Mouse (Mus musculus): ENCODE results near the gene Dido1. TPM values are rescaled to one million over a fixed set of nuclear protein-coding genes. Genes with fewer than 3 reads are reported as not detected.

Dido1 gene
- polyA plus RNA-seq, 1 experiment from 2014 or later = 31.5 TPM

- H3K27ac ChIP-seq (ENCODE audit: low read depth, low read length) = no peak overlapping the region
- no peaks in the 10 kb centered on the region for H3K36me3 ChIP-seq (ENCODE audit: control insufficient read depth, insufficient read depth, low read length)
- DNase-seq (ENCODE audit: low spot score) = no peak
- no peak for ATAC-seq (ENCODE audit: insufficient read depth, low FRiP score, low TSS enrichment)
- no peak overlapping the region for H3K4me2 ChIP-seq (ENCODE audit: low read depth)
- 90% methylated on average over 2 of the region's 2 CpGs for WGBS
- H3K4me3 ChIP-seq (ENCODE audit: low read depth, low read length) = no peak overlapping the region
- H3K9ac ChIP-seq (ENCODE audit: low read length) = no peak overlapping the region
- peaks cover 5% of the 10 kb centered on the region; the same call in 1 of the 2 replicates for H3K4me1 ChIP-seq (ENCODE audit: control insufficient read depth, insufficient read depth, low read length)
- H3K9me3 ChIP-seq (ENCODE audit: control insufficient read depth, low read length) = no peaks in the 10 kb centered on the region
- no peaks in the 10 kb centered on the region for H3K27me3 ChIP-seq (ENCODE audit: control insufficient read depth, insufficient read depth, low read length)
Observed at GRCm38 (mm10) chr2:180743321-180743720, 33.5 kb upstream of the Dido1 start.

GRCm38 (mm10) chr2:180742820-180743219 is 33.0 kb upstream of the Dido1 start:
- Histone ChIP-seq H3K4me2 (ENCODE audit: low read depth) (no peak overlapping the region), H3K9me3 (ENCODE audit: control insufficient read depth, low read length) (no peaks in the 10 kb centered on the region), H3K4me1 (ENCODE audit: control insufficient read depth, insufficient read depth, low read length) (peaks cover 5% of the 10 kb centered on the region; the same call in 1 of the 2 replicates), H3K27me3 (ENCODE audit: control insufficient read depth, insufficient read depth, low read length) (no peaks in the 10 kb centered on the region), H3K4me3 (ENCODE audit: low read depth, low read length) (no peak overlapping the region), H3K27ac (ENCODE audit: low read depth, low read length) (no peak overlapping the region), H3K36me3 (ENCODE audit: control insufficient read depth, insufficient read depth, low read length) (no peaks in the 10 kb centered on the region), H3K9ac (ENCODE audit: low read length) (no peak overlapping the region)
- 89% methylated on average over 6 of the region's 6 CpGs for WGBS
- DNase-seq (ENCODE audit: low spot score) (no peak), ATAC-seq (ENCODE audit: insufficient read depth, low FRiP score, low TSS enrichment) (no peak)

- no peak overlapping the region for H3K4me2 ChIP-seq (ENCODE audit: low read depth)
- no peaks in the 10 kb centered on the region for H3K27me3 ChIP-seq (ENCODE audit: control insufficient read depth, insufficient read depth, low read length)
- WGBS = 78% methylated on average over 7 of the region's 7 CpGs
- H3K4me1 ChIP-seq (ENCODE audit: control insufficient read depth, insufficient read depth, low read length) = no peaks in the 10 kb centered on the region
- H3K9me3 ChIP-seq (ENCODE audit: control insufficient read depth, low read length) = no peaks in the 10 kb centered on the region
- DNase-seq (ENCODE audit: low spot score) (peak; percentile 2), ATAC-seq (ENCODE audit: insufficient read depth, low FRiP score, low TSS enrichment) (no peak)
- no peak overlapping the region for H3K27ac ChIP-seq (ENCODE audit: low read depth, low read length)
- H3K4me3 ChIP-seq (ENCODE audit: low read depth, low read length) = no peak overlapping the region
- H3K36me3 ChIP-seq (ENCODE audit: control insufficient read depth, insufficient read depth, low read length) = no peaks in the 10 kb centered on the region
- no peak overlapping the region for H3K9ac ChIP-seq (ENCODE audit: low read length)
Observed at GRCm38 (mm10) chr2:180741421-180741820, 31.6 kb upstream of the Dido1 start.

- H3K36me3 ChIP-seq (ENCODE audit: control insufficient read depth, insufficient read depth, low read length) = no peaks in the 10 kb centered on the region
- H3K9ac ChIP-seq (ENCODE audit: low read length) = no peak overlapping the region
- no peaks in the 10 kb centered on the region for H3K9me3 ChIP-seq (ENCODE audit: control insufficient read depth, low read length)
- no peaks in the 10 kb centered on the region for H3K4me1 ChIP-seq (ENCODE audit: control insufficient read depth, insufficient read depth, low read length)
- no peak overlapping the region for H3K4me3 ChIP-seq (ENCODE audit: low read depth, low read length)
- H3K4me2 ChIP-seq (ENCODE audit: low read depth) = no peak overlapping the region
- DNase-seq (ENCODE audit: low spot score) (no peak), ATAC-seq (ENCODE audit: insufficient read depth, low FRiP score, low TSS enrichment) (no peak)
- 34% methylated on average over 3 of the region's 3 CpGs for WGBS
- H3K27me3 ChIP-seq (ENCODE audit: control insufficient read depth, insufficient read depth, low read length) = no peaks in the 10 kb centered on the region
- no peak overlapping the region for H3K27ac ChIP-seq (ENCODE audit: low read depth, low read length)
Observed at GRCm38 (mm10) chr2:180740349-180740748, 30.6 kb upstream of the Dido1 start.

GRCm38 (mm10) chr2:180737984-180738383 is 28.2 kb upstream of the Dido1 start:
- no peak for DNase-seq (ENCODE audit: low spot score)
- Histone ChIP-seq H3K27me3 (ENCODE audit: control insufficient read depth, insufficient read depth, low read length) (no peaks in the 10 kb centered on the region), H3K4me2 (ENCODE audit: low read depth) (no peak overlapping the region), H3K27ac (ENCODE audit: low read depth, low read length) (no peak overlapping the region), H3K36me3 (ENCODE audit: control insufficient read depth, insufficient read depth, low read length) (no peaks in the 10 kb centered on the region), H3K9me3 (ENCODE audit: control insufficient read depth, low read length) (no peaks in the 10 kb centered on the region), H3K4me1 (ENCODE audit: control insufficient read depth, insufficient read depth, low read length) (no peaks in the 10 kb centered on the region), H3K9ac (ENCODE audit: low read length) (no peak overlapping the region), H3K4me3 (ENCODE audit: low read depth, low read length) (no peak overlapping the region)
- 78% methylated on average over 2 of the region's 2 CpGs for WGBS
- ATAC-seq (ENCODE audit: insufficient read depth, low FRiP score, low TSS enrichment) = no peak

GRCm38 (mm10) chr2:180735232-180735631 is 25.4 kb upstream of the Dido1 start:
- DNase-seq (ENCODE audit: low spot score) (no peak), ATAC-seq (ENCODE audit: insufficient read depth, low FRiP score, low TSS enrichment) (no peak)
- Histone ChIP-seq H3K27me3 (ENCODE audit: control insufficient read depth, insufficient read depth, low read length) (no peaks in the 10 kb centered on the region), H3K9me3 (ENCODE audit: control insufficient read depth, low read length) (no peaks in the 10 kb centered on the region), H3K27ac (ENCODE audit: low read depth, low read length) (no peak overlapping the region), H3K4me1 (ENCODE audit: control insufficient read depth, insufficient read depth, low read length) (no peaks in the 10 kb centered on the region), H3K36me3 (ENCODE audit: control insufficient read depth, insufficient read depth, low read length) (no peaks in the 10 kb centered on the region), H3K4me2 (ENCODE audit: low read depth) (no peak overlapping the region), H3K9ac (ENCODE audit: low read length) (no peak overlapping the region), H3K4me3 (ENCODE audit: low read depth, low read length) (no peak overlapping the region)
- 87% methylated on average over 7 of the region's 7 CpGs for WGBS

GRCm38 (mm10) chr2:180731984-180732383 is 22.2 kb upstream of the Dido1 start:
- Histone ChIP-seq H3K4me3 (ENCODE audit: low read depth, low read length) (no peak overlapping the region), H3K27ac (ENCODE audit: low read depth, low read length) (no peak overlapping the region), H3K9me3 (ENCODE audit: control insufficient read depth, low read length) (no peaks in the 10 kb centered on the region), H3K4me1 (ENCODE audit: control insufficient read depth, insufficient read depth, low read length) (no peaks in the 10 kb centered on the region), H3K9ac (ENCODE audit: low read length) (no peak overlapping the region), H3K36me3 (ENCODE audit: control insufficient read depth, insufficient read depth, low read length) (no peaks in the 10 kb centered on the region), H3K27me3 (ENCODE audit: control insufficient read depth, insufficient read depth, low read length) (no peaks in the 10 kb centered on the region), H3K4me2 (ENCODE audit: low read depth) (no peak overlapping the region)
- no peak for DNase-seq (ENCODE audit: low spot score)
- no peak for ATAC-seq (ENCODE audit: insufficient read depth, low FRiP score, low TSS enrichment)
- WGBS = 67% methylated on average over 6 of the region's 6 CpGs

- no peaks in the 10 kb centered on the region for H3K9me3 ChIP-seq (ENCODE audit: control insufficient read depth, low read length)
- 70% methylated on average over 3 of the region's 3 CpGs for WGBS
- ATAC-seq (ENCODE audit: insufficient read depth, low FRiP score, low TSS enrichment) = no peak
Observed at GRCm38 (mm10) chr2:180731036-180731435, 21.2 kb upstream of the Dido1 start.

GRCm38 (mm10) chr2:180727613-180728021 is 17.8 kb upstream of the Dido1 start:
- peaks cover 4% of the 10 kb centered on the region; the same call in 1 of the 2 replicates for H3K36me3 ChIP-seq (ENCODE audit: control insufficient read depth, insufficient read depth, low read length)
- no peak overlapping the region for H3K9ac ChIP-seq (ENCODE audit: low read length)
- ATAC-seq (ENCODE audit: insufficient read depth, low FRiP score, low TSS enrichment) = no peak
- H3K4me3 ChIP-seq (ENCODE audit: low read depth, low read length) = no peak overlapping the region
- no peaks in the 10 kb centered on the region for H3K9me3 ChIP-seq (ENCODE audit: control insufficient read depth, low read length)
- H3K4me1 ChIP-seq (ENCODE audit: control insufficient read depth, insufficient read depth, low read length) = no peaks in the 10 kb centered on the region
- no peaks in the 10 kb centered on the region for H3K27me3 ChIP-seq (ENCODE audit: control insufficient read depth, insufficient read depth, low read length)
- H3K4me2 ChIP-seq (ENCODE audit: low read depth) = no peak overlapping the region
- DNase-seq (ENCODE audit: low spot score) = no peak
- WGBS = 47% methylated on average over 4 of the region's 4 CpGs
- no peak overlapping the region for H3K27ac ChIP-seq (ENCODE audit: low read depth, low read length)

More at GRCm38 (mm10) chr2:180731036-180731435, 21.2 kb upstream of the Dido1 start:
- Histone ChIP-seq H3K9ac (ENCODE audit: low read length) (no peak overlapping the region), H3K4me3 (ENCODE audit: low read depth, low read length) (no peak overlapping the region), H3K36me3 (ENCODE audit: control insufficient read depth, insufficient read depth, low read length) (no peaks in the 10 kb centered on the region), H3K27me3 (ENCODE audit: control insufficient read depth, insufficient read depth, low read length) (no peaks in the 10 kb centered on the region), H3K4me1 (ENCODE audit: control insufficient read depth, insufficient read depth, low read length) (no peaks in the 10 kb centered on the region), H3K4me2 (ENCODE audit: low read depth) (no peak overlapping the region), H3K27ac (ENCODE audit: low read depth, low read length) (no peak overlapping the region)
- DNase-seq (ENCODE audit: low spot score) = no peak
